Mouse (Mus musculus) liver, embryonic 13.5 days (tissue): Measurements from ENCODE around the gene Zfp326. TPM values are rescaled to one million over a fixed set of nuclear protein-coding genes. Genes with fewer than 3 reads are reported as not detected.

Source experiments
- ATAC-seq: fragments of 200-750 bp; cut with Nextera tagmentation; 2 replicates; pipeline ENCODE4 v1.8.0; 2017; ENCODE audit warnings: low read depth, mild to moderate bottlenecking, moderate number of reproducible peaks, moderate library complexity
- DNase-seq: peaks from one replicate; pipeline ENCODE4 v3.0.0; 2022
- H3K27ac ChIP-seq: fragments of 300-500 bp; sonication (generic); 2 replicates; pipeline ENCODE4 v1.5.1; 2015; ENCODE audit warnings: moderate library complexity, mild to moderate bottlenecking, inconsistent platforms
- H3K27me3 ChIP-seq: fragments of 300-500 bp; sonication (generic); 2 replicates; pipeline ENCODE4 v1.6.1; 2015; ENCODE audit warnings: mild to moderate bottlenecking, inconsistent platforms
- H3K36me3 ChIP-seq: fragments of 300-500 bp; sonication (generic); 2 replicates; pipeline ENCODE4 v1.6.1; 2015; ENCODE audit warnings: mild to moderate bottlenecking, inconsistent platforms
- H3K4me1 ChIP-seq: fragments of 300-500 bp; sonication (generic); replicated peaks from 2 replicates; pipeline ENCODE4 v1.6.1; 2015; ENCODE audit warnings: inconsistent platforms
- H3K4me2 ChIP-seq: fragments of 300-500 bp; sonication (generic); 2 replicates; pipeline ENCODE4 v1.6.1; 2015; ENCODE audit warnings: inconsistent platforms, mild to moderate bottlenecking, moderate library complexity
- H3K4me3 ChIP-seq: fragments of 300-500 bp; sonication (generic); replicated peaks from 2 replicates; pipeline ENCODE4 v1.5.1; 2015; ENCODE audit warnings: mild to moderate bottlenecking, inconsistent platforms
- H3K9ac ChIP-seq: fragments of 300-500 bp; sonication (generic); 2 replicates; pipeline ENCODE4 v1.6.1; 2015; ENCODE audit warnings: mild to moderate bottlenecking, inconsistent platforms
- H3K9me3 ChIP-seq: fragments of 300-500 bp; sonication (generic); replicated peaks from 2 replicates; pipeline ENCODE4 v1.6.1; 2016; ENCODE audit warnings: inconsistent platforms
- WGBS: fragments of 180-500 bp; shearing (Covaris S2); methylation state at CpG from one replicate; pipeline ENCODE4 v1.1.7; 2015; ENCODE audit not compliant: insufficient replicate concordance; 5-methylcytosine and 5-hydroxymethylcytosine counted together
- polyA plus RNA-seq: library from polyadenylated mRNA; unstranded; fragments of >200 nt; fragmentation: Nextera tagmentation; extraction: Ambion mirVana; gene quantifications from 2 replicates; pipeline ENCODE4 v1.2.1, GENCODE M21; 2015

Zfp326 gene
- polyA plus RNA-seq = 8.5 and 9.9 TPM in 2 replicates

GRCm38 (mm10) chr5:105876068-105876924 is at the start of gene Zfp326:
TSS of gene Zfp326 (plus strand) at chr5:105876565.
- H3K4me2 ChIP-seq = peak within 1 kb of the TSS; percentile 98
- peak within 1 kb of the TSS; percentile 92 for H3K9ac ChIP-seq
- 1% methylated on average over 81 of the region's 83 CpGs for WGBS
- H3K27ac ChIP-seq = peak within 1 kb of the TSS; percentile 70
- H3K27me3 ChIP-seq = peaks cover 10% of the 10 kb centered on the region
- H3K4me1 ChIP-seq = peaks cover 50% of the 10 kb centered on the region
- ATAC-seq = peak; percentile 93
- H3K4me3 ChIP-seq = peak within 1 kb of the TSS; percentile 87
- peak; percentile 79 for DNase-seq
- no peaks in the 10 kb centered on the region for H3K9me3 ChIP-seq
- H3K36me3 ChIP-seq = peaks cover 5% of the 10 kb centered on the region; the same call in 1 of the 2 replicates

DNA sequence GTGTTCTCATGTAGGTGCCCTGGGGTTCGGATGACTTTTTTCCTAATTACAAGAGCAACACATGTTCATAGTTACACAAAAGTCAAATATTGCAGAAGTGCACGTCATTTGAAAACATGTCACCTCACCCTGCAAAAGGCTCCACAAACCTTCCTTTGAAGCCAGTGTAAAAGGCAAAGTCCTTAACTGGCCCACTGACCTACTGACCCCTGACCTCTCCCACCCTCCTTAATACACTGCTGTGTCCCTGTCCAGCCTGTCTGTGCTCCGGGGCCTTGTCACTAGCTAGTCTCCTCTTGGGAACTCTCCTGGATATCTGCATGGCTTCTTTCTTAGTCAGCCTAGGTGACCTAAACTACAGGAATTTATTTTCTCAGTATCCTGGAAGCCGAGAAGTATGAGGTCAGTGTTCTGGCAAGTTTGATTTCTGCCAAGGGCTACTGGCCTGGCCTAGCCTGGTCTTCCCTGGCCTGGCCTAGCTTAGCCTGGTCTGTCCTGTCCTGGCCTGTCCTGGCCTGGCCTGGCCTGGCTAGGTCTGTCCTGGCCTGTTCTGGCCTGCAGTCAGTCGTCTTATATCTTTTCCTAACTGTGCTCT is 49.4 kb upstream of the Zfp326 start:
- Histone ChIP-seq H3K36me3 (no peaks in the 10 kb centered on the region), H3K4me1 (peaks cover 60% of the 10 kb centered on the region), H3K9ac (no peak overlapping the region), H3K9me3 (no peaks in the 10 kb centered on the region), H3K27ac (no peak overlapping the region), H3K27me3 (no peaks in the 10 kb centered on the region), H3K4me3 (no peak overlapping the region), H3K4me2 (no peak overlapping the region)
- 70% methylated on average over 5 of the region's 5 CpGs for WGBS
- DNase-seq (no peak), ATAC-seq (peak; percentile 39)

DNA sequence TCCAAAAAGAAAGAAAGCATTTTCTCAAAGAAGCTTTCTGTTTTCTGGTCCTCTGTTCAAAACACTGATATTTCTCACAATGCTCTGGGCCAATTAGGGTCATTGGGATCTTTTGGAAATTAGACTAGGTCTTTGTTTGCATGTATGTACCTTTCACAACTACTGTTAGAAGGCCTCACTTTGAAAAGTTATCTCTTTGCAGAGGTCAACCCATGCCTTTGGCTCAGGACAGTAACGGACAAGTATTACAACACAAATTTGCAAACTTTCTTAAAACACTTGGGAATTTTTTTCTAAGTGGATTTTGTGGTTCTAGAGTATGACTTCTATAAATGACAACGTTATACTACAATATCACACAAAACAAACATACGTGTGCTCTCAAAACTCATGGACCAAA is 48.3 kb upstream of the Zfp326 start:
- no peak overlapping the region for H3K9ac ChIP-seq
- no peaks in the 10 kb centered on the region for H3K36me3 ChIP-seq
- no peaks in the 10 kb centered on the region for H3K9me3 ChIP-seq
- no peaks in the 10 kb centered on the region for H3K27me3 ChIP-seq
- no peak for ATAC-seq
- no peak for DNase-seq
- no peak overlapping the region for H3K4me3 ChIP-seq
- no peak overlapping the region for H3K27ac ChIP-seq
- no peak overlapping the region for H3K4me2 ChIP-seq
- H3K4me1 ChIP-seq = peaks cover 58% of the 10 kb centered on the region
- 74% methylated on average over 3 of the region's 3 CpGs for WGBS

DNA sequence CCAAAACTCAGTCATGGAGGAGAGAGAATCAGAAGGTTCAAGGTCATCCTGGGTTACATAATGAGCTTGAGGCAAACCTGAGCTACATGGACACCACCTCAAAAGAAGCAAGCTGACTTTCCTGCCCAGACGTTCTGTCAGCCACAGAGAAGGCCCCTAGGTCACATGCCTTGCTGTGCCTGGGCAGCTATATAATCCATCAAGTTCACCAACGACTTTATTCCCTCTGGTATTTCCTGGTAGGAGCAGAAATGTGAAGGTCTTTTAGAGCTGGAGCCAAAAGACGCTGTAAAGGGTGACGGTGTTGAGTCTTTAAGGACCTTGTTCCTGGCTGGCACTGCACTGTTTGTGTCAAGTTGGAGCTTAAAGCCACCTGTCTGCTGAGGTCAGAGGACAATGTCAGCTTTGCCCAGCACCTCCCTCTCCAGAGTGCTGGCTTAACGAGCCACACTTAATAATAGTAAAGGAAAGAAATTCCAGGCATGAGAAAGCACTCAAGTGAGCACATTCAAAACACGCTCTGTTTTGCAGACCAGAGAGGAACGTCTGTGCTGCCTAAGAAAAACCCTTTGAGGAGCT is 47.3 kb upstream of the Zfp326 start:
- Histone ChIP-seq H3K27ac (no peak overlapping the region), H3K9me3 (no peaks in the 10 kb centered on the region), H3K4me3 (no peak overlapping the region), H3K27me3 (no peaks in the 10 kb centered on the region), H3K9ac (no peak overlapping the region), H3K36me3 (no peaks in the 10 kb centered on the region), H3K4me1 (peaks cover 51% of the 10 kb centered on the region), H3K4me2 (no peak overlapping the region)
- ATAC-seq (no peak), DNase-seq (no peak)
- 44% methylated on average over 7 of the region's 7 CpGs for WGBS

- Histone ChIP-seq H3K27ac (no peak overlapping the region), H3K27me3 (no peaks in the 10 kb centered on the region), H3K36me3 (no peaks in the 10 kb centered on the region), H3K9me3 (no peaks in the 10 kb centered on the region), H3K4me3 (no peak overlapping the region), H3K4me1 (peaks cover 34% of the 10 kb centered on the region), H3K4me2 (no peak overlapping the region), H3K9ac (no peak overlapping the region)
- no peak for ATAC-seq
- no peak for DNase-seq
- 72% methylated on average over 7 of the region's 7 CpGs for WGBS
Observed at GRCm38 (mm10) chr5:105832140-105832539, 44.2 kb upstream of the Zfp326 start.

DNA sequence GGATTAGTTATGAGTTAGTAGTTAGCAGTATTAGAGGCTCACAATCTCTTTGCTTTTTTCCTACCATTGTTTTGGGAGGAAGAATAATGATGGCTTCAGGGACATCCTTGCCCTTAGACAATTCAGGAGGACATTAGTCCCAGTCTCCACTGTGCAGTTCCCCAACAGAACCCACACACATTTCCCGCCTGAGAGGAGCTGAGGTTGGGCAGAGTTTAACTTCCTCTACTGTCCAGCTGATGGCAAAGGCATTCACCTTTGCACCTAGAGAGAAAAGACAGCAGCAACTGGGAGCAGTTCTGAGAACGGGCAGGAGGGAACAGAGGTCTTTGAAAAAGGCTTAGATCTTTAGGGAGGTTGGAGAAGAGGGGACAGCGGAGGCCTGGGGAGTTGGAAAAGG is 42.4 kb upstream of the Zfp326 start:
- Histone ChIP-seq H3K4me3 (no peak overlapping the region), H3K9ac (no peak overlapping the region), H3K27ac (no peak overlapping the region), H3K4me1 (peaks cover 27% of the 10 kb centered on the region), H3K27me3 (no peaks in the 10 kb centered on the region), H3K4me2 (no peak overlapping the region), H3K36me3 (no peaks in the 10 kb centered on the region), H3K9me3 (no peaks in the 10 kb centered on the region)
- no peak for ATAC-seq
- DNase-seq = no peak
- 50% methylated on average over 3 of the region's 3 CpGs for WGBS

- 67% methylated on average over 9 of the region's 9 CpGs for WGBS
Observed at GRCm38 (mm10) chr5:105836006-105836405, 40.4 kb upstream of the Zfp326 start.

DNA sequence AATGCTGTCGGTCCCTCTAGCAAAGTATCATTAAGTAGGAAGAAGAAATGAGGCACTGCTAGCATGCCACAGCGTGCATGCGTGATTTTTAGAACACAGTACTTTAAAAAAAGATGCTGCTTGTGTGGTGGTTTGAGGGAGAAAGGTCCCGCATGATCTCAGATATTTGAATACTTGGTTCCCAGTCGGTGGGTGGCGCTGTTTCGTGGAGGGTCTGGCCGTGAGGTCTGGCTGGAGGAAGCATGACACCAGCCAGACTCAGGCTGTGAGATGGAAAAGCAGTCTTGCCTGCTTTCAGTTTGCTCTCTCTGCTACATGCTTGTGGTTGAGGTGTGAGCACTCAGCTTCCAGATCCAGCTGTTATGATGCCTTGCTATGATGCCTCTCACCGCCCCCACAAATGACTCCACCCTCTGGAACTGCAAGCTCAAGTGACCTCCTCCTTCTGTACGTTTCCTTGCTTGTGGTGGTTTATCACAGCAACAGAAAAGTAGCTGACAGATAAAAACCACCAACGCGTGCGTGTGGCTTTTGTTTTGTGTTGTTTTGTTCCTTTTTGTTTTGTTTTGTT is 36.5 kb upstream of the Zfp326 start:
- ATAC-seq = no peak

More at GRCm38 (mm10) chr5:105836006-105836405, 40.4 kb upstream of the Zfp326 start:
- no peaks in the 10 kb centered on the region for H3K27me3 ChIP-seq
- no peaks in the 10 kb centered on the region for H3K36me3 ChIP-seq
- ATAC-seq = no peak; the same call in 1 of the 2 replicates
- H3K4me1 ChIP-seq = peaks cover 18% of the 10 kb centered on the region
- no peak overlapping the region for H3K27ac ChIP-seq
- no peaks in the 10 kb centered on the region for H3K9me3 ChIP-seq
- no peak for DNase-seq
- no peak overlapping the region for H3K4me3 ChIP-seq
- H3K9ac ChIP-seq = no peak overlapping the region
- no peak overlapping the region for H3K4me2 ChIP-seq

GRCm38 (mm10) chr5:105844044-105844753 is 32.2 kb upstream of the Zfp326 start:
- no peak overlapping the region for H3K4me3 ChIP-seq
- 25% methylated on average over 10 of the region's 10 CpGs for whole genome bisulfite sequencing
- no peak overlapping the region for H3K27ac ChIP-seq
- peaks cover 3% of the 10 kb centered on the region; the same call in 1 of the 2 replicates for H3K4me1 ChIP-seq
- DNase-seq (no peak), ATAC-seq (peak; percentile 48; the same call in 1 of the 2 replicates)
- H3K4me2 ChIP-seq = no peak overlapping the region
- no peaks in the 10 kb centered on the region for H3K36me3 ChIP-seq
- no peak overlapping the region for H3K9ac ChIP-seq
- H3K9me3 ChIP-seq = no peaks in the 10 kb centered on the region
- H3K27me3 ChIP-seq = no peaks in the 10 kb centered on the region

More for the DNA sequence above, 36.5 kb upstream of the Zfp326 start:
- no peaks in the 10 kb centered on the region for H3K27me3 ChIP-seq
- DNase-seq = no peak
- H3K4me3 ChIP-seq = no peak overlapping the region
- no peaks in the 10 kb centered on the region for H3K9me3 ChIP-seq
- no peak overlapping the region for H3K4me2 ChIP-seq
- H3K36me3 ChIP-seq = no peaks in the 10 kb centered on the region
- no peak overlapping the region for H3K9ac ChIP-seq
- WGBS = 42% methylated on average over 13 of the region's 13 CpGs
- H3K4me1 ChIP-seq = peaks cover 11% of the 10 kb centered on the region
- no peak overlapping the region for H3K27ac ChIP-seq

DNA sequence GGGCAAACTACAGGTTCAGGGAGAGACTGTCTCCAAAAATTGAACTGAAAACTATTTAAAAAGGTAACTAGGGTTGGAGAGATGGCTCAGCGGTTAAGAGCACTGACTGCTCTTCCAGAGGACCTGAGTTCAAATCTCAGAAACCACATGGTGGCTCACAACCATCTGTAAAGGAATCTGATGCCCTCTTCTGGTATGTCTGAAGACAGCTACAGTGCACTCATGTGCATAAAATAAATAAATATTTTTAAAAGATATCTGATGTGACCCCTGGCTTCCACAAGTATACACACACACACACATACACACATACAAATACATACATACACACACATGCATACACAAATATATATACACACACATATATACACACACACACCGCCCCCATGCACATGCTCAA is 31.3 kb upstream of the Zfp326 start:
- no peak for ATAC-seq
- Histone ChIP-seq H3K9ac (no peak overlapping the region), H3K27me3 (no peaks in the 10 kb centered on the region), H3K4me1 (peaks cover 6% of the 10 kb centered on the region; the same call in 1 of the 2 replicates), H3K27ac (no peak overlapping the region), H3K4me3 (no peak overlapping the region), H3K4me2 (no peak overlapping the region), H3K36me3 (no peaks in the 10 kb centered on the region), H3K9me3 (no peaks in the 10 kb centered on the region)
- WGBS = 68% methylated on average over 2 of the region's 2 CpGs
- no peak for DNase-seq

- H3K9ac ChIP-seq = no peak overlapping the region
- H3K4me3 ChIP-seq = no peak overlapping the region
- no peaks in the 10 kb centered on the region for H3K27me3 ChIP-seq
- no peak overlapping the region for H3K4me2 ChIP-seq
- 75% methylated on average over 8 of the region's 8 CpGs for WGBS
- no peak for DNase-seq
- ATAC-seq = no peak
- H3K4me1 ChIP-seq = peaks cover 5% of the 10 kb centered on the region; the same call in 1 of the 2 replicates
- H3K27ac ChIP-seq = no peak overlapping the region
- no peaks in the 10 kb centered on the region for H3K9me3 ChIP-seq
- H3K36me3 ChIP-seq = no peaks in the 10 kb centered on the region
Observed at GRCm38 (mm10) chr5:105847726-105848125, 28.6 kb upstream of the Zfp326 start.
